Mouse (Mus musculus) adrenal gland, postnatal 4 days (tissue): ENCODE measurements at regions not wholly inside any gene's neighbourhood (a gene's known extent, or its start where the extent isn't known, plus 50 kb on each side); places are given as distances from the start of the nearest gene placed in this dataset.

Experiments used
- DNase-seq, 2 experiments: peaks; one replicate each; pipeline ENCODE4 v3.0.0; 2021 to 2022; ENCODE audit warnings: low spot score in 2 of 2, mixed read lengths in 2 of 2

- DNase-seq, result no peak
Measured at GRCm38 (mm10) chr6:51744607-51745006, 220.9 kb downstream of the Snx10 start.

- no peak for DNase-seq
Measured at GRCm38 (mm10) chr6:51754239-51754681, 230.6 kb downstream of the Snx10 start.

DNA sequence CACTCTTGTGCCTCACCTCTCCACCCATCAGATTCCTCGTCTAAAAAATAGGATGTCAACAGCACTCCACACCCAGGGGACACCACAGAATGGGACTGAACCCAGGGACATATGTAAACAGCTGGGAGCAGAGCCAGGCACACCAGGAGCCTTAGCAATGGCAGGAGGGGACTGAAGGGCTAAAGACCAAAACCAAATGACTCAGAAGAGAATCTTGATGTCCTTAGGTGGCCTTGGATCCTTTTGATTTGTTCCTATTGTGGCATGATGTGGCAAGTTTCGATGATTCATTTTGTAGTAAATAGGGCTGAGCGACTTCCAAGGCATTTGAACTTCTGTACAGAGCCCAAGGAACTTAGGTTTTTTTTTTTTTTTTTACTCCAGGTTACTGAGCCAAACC, 233.4 kb downstream of the Snx10 start:
- peak in 1 of 2 experiments; percentile 9 for DNase-seq

- no peak for DNase-seq
Measured at GRCm38 (mm10) chr6:51757746-51758145, 234.0 kb downstream of the Snx10 start.

DNA sequence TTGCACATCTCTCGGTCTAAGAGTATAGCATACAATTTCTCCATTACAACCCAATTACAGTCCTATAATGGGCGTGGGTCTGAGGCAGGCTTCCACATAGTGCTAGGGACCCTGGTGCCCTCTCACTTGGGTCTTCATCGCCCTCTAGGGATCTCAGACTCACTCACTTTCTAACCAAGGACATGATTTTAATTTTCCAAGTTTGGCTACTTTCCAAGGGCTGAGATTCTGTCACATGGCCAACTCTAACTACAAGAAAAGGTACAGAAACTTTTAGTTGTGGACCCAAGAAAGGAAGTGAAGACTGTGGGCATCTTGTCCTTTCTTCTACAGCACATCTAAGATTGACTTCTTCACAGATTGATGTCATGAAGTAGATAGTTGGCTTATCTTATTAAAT, 235.1 kb downstream of the Snx10 start:
- DNase-seq, result no peak

GRCm38 (mm10) chr6:51760372-51760771, 236.7 kb downstream of the Snx10 start:
- DNase-seq, result no peak

DNA sequence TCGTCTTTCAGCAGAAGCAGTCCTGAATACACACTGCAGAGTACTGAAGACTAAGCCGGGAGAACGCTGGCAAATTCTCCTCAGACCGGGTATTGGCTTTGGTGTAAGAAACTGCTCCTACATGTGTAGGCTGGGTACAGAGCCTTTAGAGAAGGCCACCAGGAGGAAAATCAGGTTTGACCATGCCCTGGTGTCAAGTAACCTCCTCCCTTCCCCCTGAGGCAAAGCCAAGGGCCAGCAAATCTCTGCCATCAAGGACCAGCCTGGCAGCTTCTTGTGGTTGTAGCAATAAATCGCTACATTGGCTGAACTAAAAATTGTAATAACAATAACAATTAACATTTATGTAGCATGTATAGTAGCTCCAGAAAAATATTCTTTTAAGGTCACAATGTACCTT, 237.8 kb downstream of the Snx10 start:
- no peak for DNase-seq

DNA sequence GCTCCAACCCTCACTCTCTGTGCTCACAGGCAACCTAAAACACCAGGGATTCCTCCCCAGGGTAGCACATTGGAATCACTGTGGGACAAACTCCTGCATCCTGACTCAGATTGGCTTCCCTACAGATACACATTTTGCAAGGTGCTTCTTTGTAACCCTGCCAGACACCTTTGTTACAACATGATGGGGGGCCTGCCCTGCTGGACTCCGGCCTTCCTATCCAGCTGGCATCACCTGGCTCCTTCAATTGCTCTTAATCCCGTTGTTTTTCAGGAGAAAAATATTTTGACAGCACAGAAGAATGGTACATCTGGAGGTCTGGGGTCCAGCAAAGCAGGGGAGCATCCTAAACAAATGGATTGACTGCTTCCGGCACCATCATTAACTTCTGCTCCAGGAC, 242.8 kb downstream of the Snx10 start:
- no peak for DNase-seq

DNA sequence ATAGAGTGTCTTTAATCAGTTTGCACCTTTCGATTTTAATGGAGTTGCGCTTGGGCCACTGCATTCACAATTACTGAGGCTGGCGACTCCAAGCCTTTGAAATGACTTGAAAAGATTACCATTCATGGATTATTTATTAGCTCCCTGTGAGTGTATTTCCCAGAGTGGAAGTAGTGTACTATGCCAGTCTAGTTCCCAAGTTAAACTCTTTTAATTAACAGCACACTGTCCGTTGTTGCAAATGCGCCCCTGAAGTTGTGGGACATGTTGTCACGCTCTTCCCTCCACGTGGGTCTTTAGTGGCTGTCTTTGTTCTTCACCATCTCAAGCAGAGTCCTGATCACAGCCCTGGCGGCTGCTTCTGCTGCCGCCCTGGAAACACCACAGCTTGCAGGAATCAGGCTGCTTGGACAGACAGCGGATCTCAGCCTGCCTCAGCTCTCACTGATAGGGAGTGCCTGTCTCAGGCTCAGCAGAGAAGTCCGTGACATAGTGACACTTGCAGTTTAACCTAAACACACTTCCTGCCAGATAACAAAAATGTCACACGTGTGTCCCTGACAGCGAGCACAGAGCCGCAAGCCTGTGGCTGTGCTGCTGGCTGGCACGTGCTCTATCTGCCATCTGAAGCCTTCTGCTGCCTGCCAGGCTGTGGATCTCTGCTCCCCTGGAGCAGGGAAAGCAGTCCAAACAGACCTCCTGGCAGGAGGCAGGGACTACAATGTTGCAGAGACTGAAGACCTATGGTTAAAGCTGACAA, 244.1 kb downstream of the Snx10 start:
- DNase-seq, result peak; percentile 8 to 10

GRCm38 (mm10) chr6:51771001-51771400, 241.3 kb downstream of the Skap2 start:
- DNase-seq, result no peak

- DNase-seq, result no peak
Measured at GRCm38 (mm10) chr6:51771424-51771823, 240.9 kb downstream of the Skap2 start.

DNA sequence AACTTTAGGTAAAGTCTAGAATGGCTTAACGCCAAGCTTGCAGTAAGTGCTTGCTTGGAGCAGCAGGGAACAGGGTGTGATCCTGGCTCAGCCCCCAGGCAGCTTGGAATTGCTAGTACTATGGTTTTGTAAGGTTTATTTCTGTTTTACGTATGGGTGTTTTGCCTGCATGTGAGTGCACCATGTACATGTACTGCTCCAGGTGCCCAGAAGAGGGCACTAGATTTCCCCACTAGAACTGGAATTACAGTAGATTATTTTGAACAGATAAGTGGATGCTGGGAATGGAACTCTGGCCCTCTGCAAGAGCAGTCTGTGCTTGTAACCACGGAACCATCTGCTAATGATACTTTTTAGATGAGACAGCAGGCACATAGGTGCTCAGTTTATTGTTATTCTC, 237.6 kb downstream of the Skap2 start:
- no peak for DNase-seq

GRCm38 (mm10) chr6:51785615-51786014, 226.7 kb downstream of the Skap2 start:
- no peak for DNase-seq

- no peak for DNase-seq
Measured at GRCm38 (mm10) chr6:51786836-51787235, 225.5 kb downstream of the Skap2 start.

DNA sequence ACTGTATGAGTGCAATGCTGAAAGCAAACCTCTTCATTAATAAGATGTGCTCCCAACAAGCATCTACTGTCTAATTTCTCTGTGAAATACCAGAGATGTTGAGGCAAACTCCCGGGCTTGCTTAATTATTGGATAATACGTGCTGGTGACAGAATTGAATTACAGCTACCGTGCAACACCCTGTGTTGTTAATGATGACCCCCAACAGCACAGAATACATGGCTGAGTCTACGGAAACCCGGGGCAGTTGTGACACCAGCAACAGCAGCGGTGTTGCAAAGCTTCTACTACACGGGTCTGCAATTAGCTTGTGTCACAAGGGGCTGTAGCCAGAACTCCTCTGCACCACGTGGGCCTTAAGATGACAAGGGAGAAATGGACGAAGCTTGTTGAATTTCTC, 224.2 kb downstream of the Skap2 start:
- DNase-seq, result no peak

GRCm38 (mm10) chr6:51790293-51790692, 222.1 kb downstream of the Skap2 start:
- DNase-seq, result no peak

DNA sequence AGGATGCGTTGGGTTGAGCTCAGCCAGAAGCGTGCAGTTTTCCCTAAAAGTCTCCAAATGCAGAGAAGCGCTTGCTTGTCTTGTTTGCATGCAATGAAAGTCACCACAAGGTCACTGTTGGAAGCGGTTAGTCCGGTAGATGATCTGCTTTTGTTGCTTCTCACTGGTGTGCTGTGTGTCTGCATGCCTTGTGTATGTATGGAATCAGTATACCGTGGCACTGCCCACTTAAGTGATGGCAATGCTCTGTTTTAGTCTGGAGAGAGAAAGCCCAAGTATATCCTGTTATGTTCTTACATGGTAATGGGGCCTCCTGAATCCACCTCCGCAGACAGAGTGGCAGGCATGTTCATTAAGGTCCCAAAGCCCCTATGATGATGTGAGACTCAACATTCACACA, 221.7 kb downstream of the Skap2 start:
- DNase-seq, result no peak

DNA sequence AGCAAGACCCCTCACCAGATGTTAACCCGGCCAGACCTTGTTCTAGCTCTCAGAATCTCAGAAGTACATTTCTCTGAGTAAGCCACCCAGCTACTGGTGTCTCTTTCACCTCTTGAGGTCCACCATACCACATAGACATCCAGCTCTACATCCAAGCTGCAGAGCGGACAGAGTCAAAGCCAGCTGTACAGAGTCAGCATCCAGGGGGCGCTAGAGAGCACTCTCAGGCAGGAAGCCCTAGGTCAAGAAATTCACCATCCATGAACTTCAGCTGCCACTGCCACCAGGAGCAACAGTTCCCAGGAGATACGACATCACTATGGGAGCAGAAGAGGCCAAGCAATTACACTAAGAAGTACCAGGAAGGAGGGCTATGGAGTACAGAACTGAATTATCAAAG, 217.0 kb downstream of the Skap2 start:
- peak in 1 of 2 experiments; percentile 31 for DNase-seq

- DNase-seq, result no peak
Measured at GRCm38 (mm10) chr6:51798577-51799240, 213.6 kb downstream of the Skap2 start.

- DNase-seq, result no peak
Measured at GRCm38 (mm10) chr6:51805656-51806055, 206.7 kb downstream of the Skap2 start.
